Mouse (Mus musculus): Measurements from ENCODE around the gene Capn13.

DNA sequence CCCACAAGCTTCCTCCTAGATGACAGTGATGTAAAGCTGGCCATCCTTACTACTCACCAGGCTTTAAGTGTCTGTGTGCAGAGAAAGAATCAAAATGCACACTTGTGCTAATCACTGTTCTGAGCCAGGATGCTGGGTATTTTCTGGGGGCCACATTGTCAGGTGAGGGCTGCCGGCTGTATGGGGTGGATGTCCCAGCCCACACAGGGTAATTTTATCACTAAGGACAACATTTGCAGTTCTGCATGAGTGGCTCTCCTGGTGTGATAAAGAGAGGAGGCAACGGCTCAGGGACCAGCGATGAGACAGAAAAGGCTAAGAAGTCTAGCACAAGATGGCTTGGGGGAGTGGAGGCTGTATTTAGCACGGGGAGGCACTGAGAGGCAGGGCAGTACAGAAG, 11.2 kb upstream of the Capn13 start:
- TF ChIP-seq GATA1 (IDR thresholded peaks at IDR 0.05; ENCODE audit: low read length) (no peak), TAL1 (IDR thresholded peaks at IDR 0.05; ENCODE audit: low read length) (no peak)

Data from erythroblast, embryonic 14.5 days (primary cell).